Mouse (Mus musculus) kidney, postnatal 36 days (tissue): ENCODE measurements around the gene Zfp758.
"Not testable (repeated sequence)": the region's sequence is repeated elsewhere in the genome, so short reads cannot be mapped to it uniquely, and the experiment has no call there.

ENCODE experiments used
- DNase-seq, 2 experiments: peaks; one replicate each; pipeline ENCODE4 v3.0.0; 2021 to 2022; ENCODE audit warnings: mixed read lengths in 2 of 2

The Zfp758 gene

GRCm38 (mm10) chr17:22361101-22361781, at the start of gene Zfp758, which contains the start of gene Zfp944:
TSS of gene Zfp758 (plus strand) at chr17:22361453.
TSS of gene Zfp944 (minus strand) at chr17:22361400.
- DNase-seq, result peak; percentile 32 to 61

- DNase-seq, result peak in 1 of 2 experiments; percentile 4
Observed at GRCm38 (mm10) chr17:22314219-22314618, 47.0 kb upstream of the Zfp758 start.

GRCm38 (mm10) chr17:22314730-22315226, 46.5 kb upstream of the Zfp758 start, which contains the start of gene CT030661.1:
TSS of gene CT030661.1 (minus strand) at chr17:22314837.
- peak; percentile 95 to 98 for DNase-seq

- not testable (repeated sequence) for DNase-seq
Observed at GRCm38 (mm10) chr17:22315247-22315646, 46.0 kb upstream of the Zfp758 start.

- DNase-seq, result peak; percentile 53 to 71
Observed at GRCm38 (mm10) chr17:22352794-22353193, 8.5 kb upstream of the Zfp758 start.

- DNase-seq, result no peak
Observed at GRCm38 (mm10) chr17:22360572-22360971, 681 bp upstream of the Zfp758 start.

- DNase-seq, result no peak
Observed at GRCm38 (mm10) chr17:22363895-22364294, 2.6 kb downstream of the Zfp758 start.

GRCm38 (mm10) chr17:22410756-22411155, 49.5 kb downstream of the Zfp758 start:
- DNase-seq, result peak; percentile 34 to 71

- DNase-seq, result peak; percentile 71 to 88
Observed at GRCm38 (mm10) chr17:22417510-22417909, 56.3 kb downstream of the Zfp758 start.

- peak; percentile 93 for DNase-seq
Observed at GRCm38 (mm10) chr17:22423952-22424617, 62.8 kb downstream of the Zfp758 start, which contains the start of gene Zfp946. TSS of gene Zfp946 (plus strand) at chr17:22424222.

- peak; percentile 16 to 28 for DNase-seq
Observed at GRCm38 (mm10) chr17:22424636-22425354, 63.5 kb downstream of the Zfp758 start.
